Mouse (Mus musculus) G1E (cell line): ENCODE results near the gene Dgkz.

ENCODE experiments used
- CTCF ChIP-seq: IDR thresholded peaks from 2 replicates; pipeline ENCODE4 v1.5.1; 2012; ENCODE audit warnings: low read depth, low read length, inconsistent platforms, mixed read lengths
- GATA1 ChIP-seq: IDR thresholded peaks from 2 replicates; pipeline ENCODE4 v1.6.1; 2012; ENCODE audit warnings: borderline replicate concordance, low read length, inconsistent platforms, mixed read lengths
- GATA2 ChIP-seq: IDR thresholded peaks from 2 replicates; pipeline ENCODE4 v1.6.1; 2012; ENCODE audit warnings: low read depth, low read length, inconsistent platforms, borderline replicate concordance
- TAL1 ChIP-seq: conservative IDR thresholded peaks from 2 replicates; pipeline ENCODE4 v1.6.1; 2012; ENCODE audit warnings: low read depth, low read length, inconsistent platforms, mixed read lengths

DNA sequence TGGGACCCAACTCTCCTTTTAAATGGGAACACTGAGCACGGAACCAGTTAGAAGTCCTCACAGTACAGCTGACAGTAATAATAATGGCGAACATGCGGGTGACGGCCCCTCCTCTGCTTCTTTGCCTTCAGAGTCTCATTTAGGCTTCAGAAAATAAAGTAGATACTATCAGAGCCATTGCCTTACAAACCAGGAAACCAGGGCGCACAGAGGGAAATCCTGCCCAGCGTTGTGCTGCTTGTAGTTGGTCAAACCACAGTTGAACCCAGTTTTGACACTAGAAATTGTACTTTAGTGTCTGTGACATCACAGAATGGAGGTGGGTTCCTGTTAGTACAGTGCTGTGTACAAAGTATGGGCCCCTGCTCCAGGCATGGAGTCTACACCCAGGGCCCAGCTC, 38.6 kb upstream of the Dgkz start:
- TF ChIP-seq CTCF (no peak), TAL1 (no peak), GATA2 (no peak), GATA1 (no peak)
